Mouse (Mus musculus) heart, adult 11 months (tissue): Measurements from ENCODE around the gene Itgb3.

ENCODE experiments used
- DNase-seq: peaks from one replicate; pipeline ENCODE4 v3.0.0; 2022

The Itgb3 gene

GRCm38 (mm10) chr11:104607491-104608245 lies at the start of gene Itgb3:
Gene Itgb3, plus strand, starts transcription at chr11:104608000.
- peak; percentile 97 for DNase-seq

- DNase-seq: no peak
Observed at GRCm38 (mm10) chr11:104558065-104558464, 49.7 kb upstream of the Itgb3 start.

GRCm38 (mm10) chr11:104558651-104559403 lies 49.0 kb upstream of the Itgb3 start:
- DNase-seq: peak; percentile 83

GRCm38 (mm10) chr11:104560971-104561370 lies 46.8 kb upstream of the Itgb3 start:
- peak; percentile 75 for DNase-seq

- peak; percentile 88 for DNase-seq
Observed at GRCm38 (mm10) chr11:104563496-104563895, 44.3 kb upstream of the Itgb3 start.

- DNase-seq: peak; percentile 69
Observed at GRCm38 (mm10) chr11:104565172-104565571, 42.6 kb upstream of the Itgb3 start.

GRCm38 (mm10) chr11:104566097-104566496 lies 41.7 kb upstream of the Itgb3 start:
- DNase-seq: peak; percentile 73

- DNase-seq: peak; percentile 73
Observed at GRCm38 (mm10) chr11:104566796-104567195, 41.0 kb upstream of the Itgb3 start.

GRCm38 (mm10) chr11:104567736-104568135 lies 40.1 kb upstream of the Itgb3 start:
- DNase-seq: peak; percentile 87

GRCm38 (mm10) chr11:104568326-104568725 lies 39.5 kb upstream of the Itgb3 start:
- peak; percentile 74 for DNase-seq

GRCm38 (mm10) chr11:104570515-104570914 lies 37.3 kb upstream of the Itgb3 start:
- peak; percentile 79 for DNase-seq

- DNase-seq: peak; percentile 94
Observed at GRCm38 (mm10) chr11:104571373-104571772, 36.4 kb upstream of the Itgb3 start.

GRCm38 (mm10) chr11:104572091-104572490 lies 35.7 kb upstream of the Itgb3 start:
- DNase-seq: peak; percentile 88

GRCm38 (mm10) chr11:104572566-104572965 lies 35.2 kb upstream of the Itgb3 start:
- DNase-seq: peak; percentile 81

- DNase-seq: peak; percentile 92
Observed at GRCm38 (mm10) chr11:104576772-104577612, 30.8 kb upstream of the Itgb3 start.

GRCm38 (mm10) chr11:104578074-104578473 lies 29.7 kb upstream of the Itgb3 start:
- DNase-seq: peak; percentile 93

GRCm38 (mm10) chr11:104579084-104579483 lies 28.7 kb upstream of the Itgb3 start:
- peak; percentile 86 for DNase-seq

GRCm38 (mm10) chr11:104579575-104579974 lies 28.2 kb upstream of the Itgb3 start:
- DNase-seq: peak; percentile 66

GRCm38 (mm10) chr11:104580091-104580490 lies 27.7 kb upstream of the Itgb3 start:
- DNase-seq: peak; percentile 87

- peak; percentile 61 for DNase-seq
Observed at GRCm38 (mm10) chr11:104580606-104581005, 27.2 kb upstream of the Itgb3 start.

- DNase-seq: peak; percentile 87
Observed at GRCm38 (mm10) chr11:104581446-104582307, 26.1 kb upstream of the Itgb3 start.

- no peak for DNase-seq
Observed at GRCm38 (mm10) chr11:104582308-104582606, 25.5 kb upstream of the Itgb3 start.
